Mouse (Mus musculus) fibroblast of lung, adult 2 months (primary cell): ENCODE measurements around the gene Teddm3.
"Not testable (repeated sequence)": the region's sequence is repeated elsewhere in the genome, so short reads cannot be mapped to it uniquely, and the experiment has no call there.

Experiments
- DNase-seq: peaks from one replicate; pipeline ENCODE4 v3.0.0-alpha.2; 2011; ENCODE audit warnings: low read depth

Gene Teddm3

DNA sequence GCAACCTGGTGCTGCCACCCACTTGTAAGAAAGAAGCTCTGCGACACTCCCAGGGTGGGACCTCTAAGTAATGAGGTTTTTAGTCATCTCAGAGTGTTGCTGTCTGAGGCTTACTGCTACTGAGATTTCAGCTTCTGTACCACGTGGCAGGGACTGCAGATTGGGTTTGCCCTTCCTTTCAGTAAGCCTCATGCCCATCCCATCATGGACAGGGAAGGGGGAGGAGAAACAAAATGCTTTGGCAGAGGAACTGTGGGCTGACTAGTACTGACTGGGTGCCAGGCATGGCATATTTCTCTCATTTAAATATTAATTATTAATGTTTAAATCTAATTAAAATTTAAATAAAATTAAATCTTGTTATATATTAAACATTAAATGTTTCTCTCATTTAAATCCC lies at the start of gene Teddm3:
TSS of gene Teddm3 (minus strand) at position 101 of the 400 bp plus-strand sequence.
- not testable (repeated sequence) for DNase-seq

DNA sequence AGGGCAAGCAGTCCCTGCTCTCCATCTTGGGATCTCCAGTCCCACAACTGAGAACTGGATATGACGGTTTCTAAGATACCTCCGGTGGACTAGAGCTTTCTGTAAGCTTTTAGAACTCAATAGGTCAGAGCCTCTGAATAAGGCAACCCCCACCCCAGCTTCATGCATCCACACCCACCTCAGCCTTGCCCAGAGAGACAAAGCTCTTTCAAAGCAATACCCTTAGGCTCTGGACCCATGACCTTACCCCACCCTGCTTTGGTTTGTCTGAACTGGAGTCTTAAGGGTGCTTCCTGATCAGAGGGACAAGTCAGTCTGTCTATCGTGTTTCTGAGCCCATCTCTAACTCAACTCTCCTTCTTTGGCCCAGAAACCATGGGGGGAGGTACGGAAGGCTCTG lies 48.9 kb upstream of the Teddm3 start:
- DNase-seq: no peak

GRCm38 (mm10) chr16:21199426-21199825 lies 45.6 kb upstream of the Teddm3 start:
- no peak for DNase-seq

GRCm38 (mm10) chr16:21198529-21198928 lies 44.7 kb upstream of the Teddm3 start:
- no peak for DNase-seq

- DNase-seq: no peak
Observed at GRCm38 (mm10) chr16:21198006-21198405, 44.2 kb upstream of the Teddm3 start.

DNA sequence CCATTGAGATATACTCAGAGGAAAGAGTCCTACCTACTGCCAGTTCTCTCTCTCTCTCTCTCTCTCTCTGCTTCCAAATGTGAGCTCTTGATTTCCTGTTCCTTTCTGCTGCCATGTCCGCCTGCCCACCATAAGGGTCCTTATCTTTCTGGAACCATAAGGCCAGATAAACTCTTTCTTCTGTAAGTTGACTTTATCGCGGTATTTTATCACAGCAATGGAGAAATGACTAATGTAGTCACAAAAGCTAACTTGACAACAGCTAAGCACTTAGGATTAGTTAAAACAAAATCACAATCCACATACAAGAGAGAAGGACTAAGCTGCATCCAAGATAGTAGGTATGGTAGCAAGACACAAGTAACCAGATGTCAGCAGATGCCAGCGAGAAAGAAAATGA lies 43.7 kb upstream of the Teddm3 start:
- no peak for DNase-seq

- no peak for DNase-seq
Observed at GRCm38 (mm10) chr16:21196576-21196975, 42.8 kb upstream of the Teddm3 start.

- DNase-seq: no peak
Observed at GRCm38 (mm10) chr16:21195260-21195866, 41.6 kb upstream of the Teddm3 start.

- DNase-seq: no peak
Observed at GRCm38 (mm10) chr16:21194182-21194581, 40.4 kb upstream of the Teddm3 start.

DNA sequence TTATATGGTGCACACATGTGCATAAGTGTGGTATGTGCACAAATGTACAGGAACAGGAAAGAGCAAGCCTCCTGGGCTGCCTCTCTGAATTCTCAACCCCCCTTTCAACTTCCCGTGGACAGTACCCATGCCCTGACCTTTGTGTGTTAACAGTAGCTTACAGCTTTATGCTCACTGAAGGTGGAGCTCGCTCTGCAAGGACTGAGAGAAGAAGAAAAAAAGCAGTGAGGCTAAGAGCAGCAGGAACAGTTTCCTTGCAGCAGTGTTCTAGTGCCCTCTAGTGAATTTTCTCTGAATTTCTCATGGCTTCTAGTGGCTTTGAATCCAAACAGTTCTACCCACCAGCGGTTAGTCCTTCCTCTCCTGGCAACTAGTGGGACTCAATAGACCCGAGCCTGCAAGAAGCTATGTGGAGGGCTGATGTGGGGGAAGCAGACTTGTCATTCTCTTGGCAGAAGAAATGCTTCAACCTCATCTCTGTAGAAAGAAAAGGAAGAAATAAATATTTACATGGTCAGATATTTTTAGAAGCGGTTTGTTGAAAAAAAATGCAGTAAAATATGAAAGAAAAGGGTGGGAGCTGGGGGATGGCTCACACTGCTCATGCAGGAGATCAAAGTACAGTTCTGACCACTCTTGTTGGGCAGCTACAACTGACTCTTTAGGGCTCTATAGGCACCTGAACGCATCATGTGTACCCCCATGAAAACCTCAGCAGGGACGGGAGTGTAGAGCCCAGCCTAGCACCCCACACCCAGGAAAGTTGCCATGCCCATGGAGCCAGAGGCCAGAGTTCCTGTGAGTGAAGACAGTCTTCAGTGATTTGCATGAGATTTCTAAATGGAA lies 38.9 kb upstream of the Teddm3 start:
- DNase-seq: no peak

DNA sequence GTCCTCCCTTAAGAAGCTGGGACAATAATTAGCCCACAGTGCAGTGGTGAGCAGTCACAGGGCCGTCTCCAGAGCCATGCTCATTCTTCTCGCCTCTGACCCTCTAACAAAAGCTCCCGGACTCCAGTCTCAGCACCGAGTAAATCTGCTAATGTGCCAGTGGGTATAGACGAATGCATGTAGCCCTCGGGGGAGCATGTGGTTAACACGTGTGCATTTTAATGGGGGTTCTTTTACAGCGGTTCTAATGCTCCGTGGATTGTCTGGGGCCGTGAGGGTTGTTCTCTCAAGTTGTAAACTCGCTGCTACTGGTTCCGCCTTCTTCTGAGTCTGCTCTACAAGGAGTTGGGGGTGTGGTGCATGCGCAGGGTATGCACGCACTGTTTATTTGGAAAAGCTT lies 37.8 kb upstream of the Teddm3 start:
- DNase-seq: no peak

- DNase-seq: no peak
Observed at GRCm38 (mm10) chr16:21188345-21188744, 34.5 kb upstream of the Teddm3 start.

- no peak for DNase-seq
Observed at GRCm38 (mm10) chr16:21187568-21187967, 33.8 kb upstream of the Teddm3 start.

DNA sequence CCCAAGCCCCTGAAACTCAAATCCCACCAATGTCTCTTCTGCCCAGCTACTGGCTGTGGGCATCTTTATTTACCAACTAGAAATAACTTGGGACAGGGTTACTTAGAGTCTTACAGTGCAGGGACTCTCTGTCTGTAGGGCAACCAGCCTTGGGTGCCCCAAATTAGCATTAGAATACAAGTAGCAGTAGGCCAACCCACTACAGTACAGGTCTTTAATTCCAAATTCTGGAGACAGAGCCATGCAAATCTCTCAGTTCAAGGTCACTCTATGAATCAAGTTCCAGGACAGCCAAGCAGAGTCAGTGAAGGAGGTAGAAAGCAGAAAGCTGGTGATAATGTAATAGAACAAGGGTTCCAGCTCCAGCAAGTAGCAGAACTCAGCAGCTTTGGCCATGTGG lies 30.9 kb upstream of the Teddm3 start:
- DNase-seq: no peak

DNA sequence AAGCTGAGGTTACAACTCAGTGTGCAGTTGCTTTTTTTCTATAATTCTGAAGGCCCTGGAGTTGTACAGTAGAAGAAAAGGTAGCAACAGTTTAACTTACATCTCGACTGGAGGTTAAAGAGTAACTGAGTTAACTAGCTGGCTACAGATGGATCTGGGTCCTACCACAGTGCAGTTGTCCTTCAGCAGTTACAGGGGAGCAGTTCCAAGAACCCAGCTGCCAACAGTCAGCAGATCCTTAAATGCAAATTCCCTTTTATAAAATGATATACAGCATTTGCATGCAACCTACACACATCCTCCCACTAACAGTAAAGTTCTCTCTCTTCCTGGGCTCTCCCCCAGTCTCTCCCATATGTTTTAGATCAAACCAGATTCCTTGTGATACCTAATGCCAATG lies 28.3 kb upstream of the Teddm3 start:
- DNase-seq: no peak

- no peak for DNase-seq
Observed at GRCm38 (mm10) chr16:21175236-21175635, 21.4 kb upstream of the Teddm3 start.

- no peak for DNase-seq
Observed at GRCm38 (mm10) chr16:21168730-21169129, 14.9 kb upstream of the Teddm3 start.

DNA sequence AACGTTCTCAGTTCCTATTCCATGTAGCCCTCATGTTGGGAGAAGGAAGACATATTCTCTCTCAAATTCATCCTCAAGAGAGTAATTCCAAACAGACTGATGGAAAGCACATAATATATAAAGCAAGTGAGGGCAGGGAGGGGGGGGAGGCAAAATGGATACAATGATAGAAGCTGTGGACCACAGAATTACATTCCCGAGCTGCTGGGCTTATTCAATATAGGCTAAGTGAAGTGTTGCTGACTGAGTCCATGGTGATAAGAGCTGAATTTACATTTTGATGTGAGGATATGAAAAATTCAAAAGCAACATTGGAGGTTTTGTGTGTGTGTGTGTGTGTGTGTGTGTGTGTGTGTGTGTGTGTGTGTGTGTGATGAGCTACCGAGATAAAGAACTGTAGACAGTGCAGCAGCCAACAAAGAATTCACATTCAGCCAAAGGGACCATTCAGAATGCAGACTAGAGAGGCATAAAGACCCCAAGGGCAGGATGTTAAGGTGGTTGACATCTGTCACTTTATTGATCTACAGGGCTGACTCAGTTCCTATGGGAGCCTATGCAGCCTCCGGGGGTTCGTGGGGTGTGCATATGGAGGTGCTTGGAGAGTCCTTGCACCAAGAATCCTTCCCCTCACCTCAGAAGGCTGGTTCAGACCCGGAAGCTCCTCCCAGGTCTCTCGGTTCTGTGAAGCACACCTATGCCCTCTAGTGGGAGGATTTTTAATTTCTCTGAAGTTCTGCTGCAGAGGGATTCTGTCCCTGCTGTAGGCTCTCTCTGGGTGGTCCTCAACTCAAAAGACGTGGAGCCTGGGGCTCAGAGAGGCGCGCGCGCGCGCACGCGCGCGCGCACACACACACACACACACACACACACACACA lies 11.8 kb upstream of the Teddm3 start:
- not testable (repeated sequence) for DNase-seq

GRCm38 (mm10) chr16:21163423-21163822 lies 9.6 kb upstream of the Teddm3 start:
- not testable (repeated sequence) for DNase-seq

GRCm38 (mm10) chr16:21159226-21159625 lies 5.4 kb upstream of the Teddm3 start:
- DNase-seq: not testable (repeated sequence)

GRCm38 (mm10) chr16:21156261-21156660 lies 2.5 kb upstream of the Teddm3 start:
- DNase-seq: not testable (repeated sequence)

GRCm38 (mm10) chr16:21151564-21152361 lies 2.0 kb downstream of the Teddm3 start:
- no peak for DNase-seq
